Mouse (Mus musculus): ENCODE data around the gene Gm49318. TPM values are rescaled to one million over a fixed set of nuclear protein-coding genes. Genes with fewer than 3 reads are reported as not detected.
A peak's percentile ranks its signal among the peaks of the same experiment; 100 is the strongest.

Gene Gm49318
- not detected in 2 replicates for polyA plus RNA-seq (2015; fragmentation: Nextera tagmentation; extraction: Ambion mirVana)

- Histone ChIP-seq H3K4me2 (ENCODE audit: low read length) (peak within 1 kb of the TSS; percentile 58), H3K36me3 (ENCODE audit: insufficient read depth, low read length) (peaks cover 18% of the 10 kb centered on the region), H3K9ac (ENCODE audit: low read depth, low read length) (peak within 1 kb of the TSS; percentile 87), H3K27ac (peak within 1 kb of the TSS; percentile 98), H3K9me3 (replicated peaks; ENCODE audit: low read length) (no peaks in the 10 kb centered on the region), H3K4me3 (replicated peaks; ENCODE audit: low read depth, low read length) (peak within 1 kb of the TSS; percentile 87), H3K27me3 (ENCODE audit: insufficient read depth, low read length) (no peaks in the 10 kb centered on the region), H3K4me1 (replicated peaks; ENCODE audit: insufficient read depth, low read length) (no peaks in the 10 kb centered on the region)
- peak; percentile 34; the same call in 1 of the 2 replicates for TF ChIP-seq CTCF (IDR thresholded peaks at IDR 0.05; ENCODE audit: low read depth)
- under 1% methylated on average over 75 of the region's 87 CpGs for WGBS
- peak; percentile 98 for ATAC-seq (replicated peaks; ENCODE audit: low FRiP score, low read depth)
- DNase-seq (ENCODE audit: low spot score): peak; percentile 99
Measured at GRCm38 (mm10) chr9:22070791-22071573, at the start of gene Gm49318, which contains the start of gene Zfp653. TSS of gene Gm49318 (minus strand) at chr9:22071259. TSS of gene Zfp653 (minus strand) at chr9:22071376.

- Histone ChIP-seq H3K4me2 (ENCODE audit: low read length) (no peak overlapping the region), H3K9me3 (replicated peaks; ENCODE audit: low read length) (no peaks in the 10 kb centered on the region), H3K4me1 (replicated peaks; ENCODE audit: insufficient read depth, low read length) (peaks cover 5% of the 10 kb centered on the region; the same call in 1 of the 2 replicates), H3K27ac (no peak overlapping the region), H3K36me3 (ENCODE audit: insufficient read depth, low read length) (no peaks in the 10 kb centered on the region), H3K9ac (ENCODE audit: low read depth, low read length) (no peak overlapping the region), H3K4me3 (replicated peaks; ENCODE audit: low read depth, low read length) (no peak overlapping the region), H3K27me3 (ENCODE audit: insufficient read depth, low read length) (no peaks in the 10 kb centered on the region)
- ATAC-seq (replicated peaks; ENCODE audit: low FRiP score, low read depth) (no peak), DNase-seq (ENCODE audit: low spot score) (no peak)
- 90% methylated on average over 4 of the region's 4 CpGs for WGBS
- no peak for TF ChIP-seq CTCF (IDR thresholded peaks at IDR 0.05; ENCODE audit: low read depth)
Measured at GRCm38 (mm10) chr9:22119543-22119942, 48.5 kb upstream of the Gm49318 start.

- H3K9me3 ChIP-seq (replicated peaks; ENCODE audit: low read length): no peaks in the 10 kb centered on the region
- peak; percentile 76 for TF ChIP-seq CTCF (IDR thresholded peaks at IDR 0.05; ENCODE audit: low read depth)
- peak overlapping the region; percentile 72 for H3K4me2 ChIP-seq (ENCODE audit: low read length)
- H3K9ac ChIP-seq (ENCODE audit: low read depth, low read length): no peak overlapping the region
- WGBS: 43% methylated on average over 10 of the region's 10 CpGs
- no peak overlapping the region for H3K27ac ChIP-seq
- H3K36me3 ChIP-seq (ENCODE audit: insufficient read depth, low read length): peaks cover 11% of the 10 kb centered on the region; the same call in 1 of the 2 replicates
- DNase-seq (ENCODE audit: low spot score) (peak; percentile 66), ATAC-seq (replicated peaks; ENCODE audit: low FRiP score, low read depth) (no peak)
- no peaks in the 10 kb centered on the region for H3K27me3 ChIP-seq (ENCODE audit: insufficient read depth, low read length)
- peaks cover 5% of the 10 kb centered on the region; the same call in 1 of the 2 replicates for H3K4me1 ChIP-seq (replicated peaks; ENCODE audit: insufficient read depth, low read length)
- H3K4me3 ChIP-seq (replicated peaks; ENCODE audit: low read depth, low read length): peak overlapping the region; percentile 82; the same call in 1 of the 2 replicates
Measured at GRCm38 (mm10) chr9:22117754-22118456, 46.8 kb upstream of the Gm49318 start.

- under 1% methylated on average over 52 of the region's 52 CpGs for WGBS
- Histone ChIP-seq H3K4me2 (ENCODE audit: low read length) (peak within 1 kb of the TSS; percentile 72), H3K9me3 (replicated peaks; ENCODE audit: low read length) (no peaks in the 10 kb centered on the region), H3K36me3 (ENCODE audit: insufficient read depth, low read length) (peaks cover 21% of the 10 kb centered on the region; the same call in 1 of the 2 replicates), H3K4me3 (replicated peaks; ENCODE audit: low read depth, low read length) (peak within 1 kb of the TSS; percentile 82), H3K27ac (peak within 1 kb of the TSS; percentile 74), H3K27me3 (ENCODE audit: insufficient read depth, low read length) (no peaks in the 10 kb centered on the region), H3K9ac (ENCODE audit: low read depth, low read length) (peak within 1 kb of the TSS; percentile 89), H3K4me1 (replicated peaks; ENCODE audit: insufficient read depth, low read length) (peaks cover 5% of the 10 kb centered on the region; the same call in 1 of the 2 replicates)
- DNase-seq (ENCODE audit: low spot score) (peak; percentile 98), ATAC-seq (replicated peaks; ENCODE audit: low FRiP score, low read depth) (peak; percentile 88)
- TF ChIP-seq CTCF (IDR thresholded peaks at IDR 0.05; ENCODE audit: low read depth): no peak
Measured at GRCm38 (mm10) chr9:22116740-22117426, 45.8 kb upstream of the Gm49318 start, which contains the start of gene Elof1. TSS of gene Elof1 (minus strand) at chr9:22117172.

DNA sequence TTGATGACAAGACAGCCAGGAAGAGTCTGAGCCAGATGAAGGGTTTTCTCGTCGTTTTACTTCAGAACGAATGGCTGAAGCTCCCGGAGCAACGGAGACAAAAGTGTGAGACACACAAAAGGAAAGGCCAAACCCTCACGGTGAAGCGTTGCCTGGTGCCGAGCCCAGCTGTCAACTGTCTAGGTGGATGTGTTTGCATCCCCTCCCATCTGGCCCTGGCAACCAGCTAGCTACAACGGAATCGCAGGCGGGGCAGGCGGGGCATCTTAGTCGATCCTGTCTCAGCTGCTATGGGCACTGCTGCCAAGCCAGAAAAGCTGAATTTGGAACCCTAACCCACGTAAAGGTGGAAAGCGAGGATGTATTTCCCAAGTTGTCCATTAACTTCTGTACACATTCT, 45.0 kb upstream of the Gm49318 start:
- peak; percentile 29 for DNase-seq (ENCODE audit: low spot score)
- H3K27me3 ChIP-seq (ENCODE audit: insufficient read depth, low read length): no peaks in the 10 kb centered on the region
- peaks cover 26% of the 10 kb centered on the region; the same call in 1 of the 2 replicates for H3K36me3 ChIP-seq (ENCODE audit: insufficient read depth, low read length)
- peak overlapping the region; percentile 82 for H3K4me3 ChIP-seq (replicated peaks; ENCODE audit: low read depth, low read length)
- H3K9me3 ChIP-seq (replicated peaks; ENCODE audit: low read length): no peaks in the 10 kb centered on the region
- H3K4me2 ChIP-seq (ENCODE audit: low read length): peak overlapping the region; percentile 72
- H3K4me1 ChIP-seq (replicated peaks; ENCODE audit: insufficient read depth, low read length): peaks cover 5% of the 10 kb centered on the region; the same call in 1 of the 2 replicates
- peak overlapping the region; percentile 89 for H3K9ac ChIP-seq (ENCODE audit: low read depth, low read length)
- WGBS: 24% methylated on average over 15 of the region's 15 CpGs
- H3K27ac ChIP-seq: peak overlapping the region; percentile 74; the same call in 1 of the 2 replicates
- TF ChIP-seq CTCF (IDR thresholded peaks at IDR 0.05; ENCODE audit: low read depth): no peak
- no peak for ATAC-seq (replicated peaks; ENCODE audit: low FRiP score, low read depth)
